Mouse (Mus musculus) R1 (cell line): ENCODE results near the gene Sycn.
"Not testable (repeated sequence)": the region's sequence is repeated elsewhere in the genome, so short reads cannot be mapped to it uniquely, and the experiment has no call there.

Experiments
- DNase-seq: peaks from one replicate; pipeline ENCODE4 v3.0.0-alpha.2; 2018; ENCODE audit warnings: low read depth, low spot score

The Sycn gene

DNA sequence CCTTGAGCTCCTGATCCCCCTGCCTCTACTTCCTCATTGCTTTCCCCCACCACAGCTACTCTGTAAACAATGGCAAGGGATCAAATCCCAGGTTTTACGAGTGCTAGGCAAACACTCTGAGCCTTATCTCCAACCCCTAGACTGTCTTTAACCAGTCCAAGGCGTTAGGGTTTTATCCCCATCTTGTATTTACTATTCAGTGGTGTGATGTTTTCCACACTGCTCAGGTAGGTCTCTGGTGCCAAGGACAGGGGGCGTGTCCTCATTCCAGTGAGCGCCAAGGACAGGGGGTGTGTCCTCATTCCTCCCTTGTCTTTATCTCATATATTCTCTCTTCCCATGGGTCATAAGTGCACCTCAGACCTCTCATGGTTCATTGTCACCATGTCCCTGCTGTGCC lies at the start of gene Sycn:
Gene Sycn (plus strand): TSS at position 360 of the 400 bp plus-strand sequence.
- DNase-seq, result no peak

DNA sequence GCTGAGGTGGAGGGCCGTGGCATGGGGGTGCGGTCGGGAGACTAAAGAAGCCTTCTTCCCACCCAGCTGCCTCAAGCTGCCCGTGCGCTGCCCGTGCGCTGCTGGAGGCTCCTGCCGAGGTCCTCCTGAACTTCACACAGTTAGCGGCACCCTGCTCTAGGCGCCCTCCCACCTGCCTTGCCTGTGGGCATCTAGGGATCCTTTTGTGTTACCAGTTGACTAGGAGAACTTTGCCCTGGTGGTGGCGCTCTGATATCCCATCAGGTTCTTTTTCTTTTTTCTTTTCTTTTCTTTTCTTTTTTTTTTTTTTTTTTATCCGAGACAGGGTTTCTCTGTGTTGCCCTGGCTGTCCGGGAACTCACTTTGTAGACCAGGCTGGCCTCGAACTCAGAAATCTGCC lies 49.8 kb upstream of the Sycn start:
- DNase-seq, result peak; percentile 75

DNA sequence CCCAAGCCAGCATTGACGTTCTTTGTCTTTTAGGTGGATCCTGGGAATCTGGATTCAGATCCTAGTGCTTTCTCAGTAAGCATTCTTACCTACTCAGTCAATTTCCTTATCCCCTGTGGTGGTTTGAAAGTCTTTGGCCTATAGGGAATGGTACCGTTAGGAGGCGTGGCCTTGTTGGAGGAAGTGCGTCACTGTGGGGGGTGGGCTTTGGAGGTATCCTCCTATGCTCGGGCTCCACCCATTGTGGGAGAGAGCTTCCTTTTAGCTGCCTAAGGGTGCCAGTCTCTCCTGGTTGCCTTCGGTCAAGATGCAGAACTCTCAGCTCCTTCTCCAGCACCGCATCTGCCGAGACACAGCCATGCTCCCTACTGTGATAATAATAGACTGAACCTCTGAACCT lies 48.4 kb upstream of the Sycn start:
- DNase-seq, result peak; percentile 97

DNA sequence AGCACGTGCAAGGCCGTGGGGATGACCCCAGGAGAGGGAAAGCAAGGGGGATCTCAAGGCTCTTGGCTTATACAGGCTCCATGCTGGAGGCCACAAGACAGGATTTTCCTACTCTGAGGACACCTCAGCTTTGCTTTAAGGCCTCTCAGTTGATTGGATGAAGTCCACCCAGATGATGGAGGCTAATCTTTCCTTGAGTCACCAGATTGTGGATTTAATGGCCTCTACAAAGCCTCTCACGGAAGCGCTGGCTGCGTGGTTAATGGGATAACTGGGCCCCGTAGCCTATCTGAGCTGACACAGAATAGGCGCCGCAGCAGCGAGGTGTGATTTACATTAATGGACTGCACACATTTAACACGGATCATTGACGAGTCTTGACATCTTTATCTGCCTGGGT lies 45.3 kb upstream of the Sycn start:
- no peak for DNase-seq

DNA sequence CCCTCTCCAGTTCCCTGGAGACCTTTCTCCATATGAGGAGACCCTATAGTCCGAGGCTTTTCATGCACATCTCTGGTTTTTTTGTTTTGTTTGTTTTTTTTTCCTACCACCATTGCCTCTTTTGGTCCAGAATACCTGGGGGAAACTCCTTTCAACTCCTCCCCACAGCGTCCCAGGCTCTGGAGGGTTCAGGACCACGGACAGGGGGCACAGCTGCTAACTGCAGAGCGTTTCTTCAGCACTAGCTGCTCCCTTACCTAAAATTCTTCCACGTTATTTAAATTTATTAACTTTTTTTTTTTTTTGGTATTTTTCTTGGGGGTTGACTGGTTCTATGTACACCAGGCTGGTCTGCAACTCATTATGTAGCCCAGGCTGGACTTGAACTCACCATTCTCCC lies 35.1 kb upstream of the Sycn start:
- DNase-seq, result peak; percentile 50

DNA sequence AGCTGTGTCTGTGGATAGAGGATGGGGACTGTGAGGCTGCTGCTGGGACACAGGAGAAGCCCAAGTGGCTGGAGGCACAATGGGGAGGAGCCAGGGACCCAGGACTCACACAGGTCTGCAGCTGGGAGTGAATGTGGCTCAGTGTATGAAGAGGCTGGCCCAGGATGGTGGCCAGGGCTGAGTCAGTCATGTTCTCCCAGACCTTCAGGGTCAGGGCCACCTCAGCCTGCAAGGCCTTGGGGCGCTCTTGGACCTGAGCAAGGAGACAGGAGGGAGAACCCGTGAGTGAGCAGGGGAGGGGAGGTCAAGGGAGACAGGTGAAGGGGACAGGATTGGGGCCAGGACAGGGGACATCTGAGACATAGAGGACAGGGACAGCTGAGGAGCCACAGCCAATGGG lies 31.6 kb upstream of the Sycn start:
- DNase-seq, result not testable (repeated sequence)

DNA sequence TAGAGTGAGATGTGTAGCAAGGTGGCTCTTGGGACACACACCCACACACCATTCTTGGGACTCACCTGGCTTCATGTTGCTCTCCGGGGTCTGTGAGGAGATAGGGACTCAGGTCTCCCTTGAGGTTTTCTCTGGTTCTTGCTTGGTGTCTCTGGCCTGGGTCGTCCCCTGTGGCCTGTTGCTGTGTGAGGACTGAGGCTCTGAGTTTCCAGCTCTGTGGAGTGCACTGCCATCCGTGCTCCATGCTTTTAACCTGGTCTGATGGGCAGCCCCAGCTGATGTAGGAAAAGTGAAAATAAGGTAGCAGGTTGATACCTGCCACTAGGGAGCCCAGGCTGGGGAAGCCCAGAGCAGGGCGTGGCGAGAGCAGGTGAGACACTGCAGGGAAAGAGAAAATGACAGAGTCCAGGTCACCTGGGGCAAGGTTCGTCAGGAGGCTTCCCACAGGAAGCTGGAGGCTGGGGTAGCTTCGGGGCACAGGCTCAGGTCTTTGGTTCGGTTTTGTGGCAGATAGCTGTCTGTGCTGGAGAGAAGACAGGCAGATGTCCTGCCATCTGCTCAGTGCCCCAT lies 30.2 kb upstream of the Sycn start, which contains the start of gene Ifnl2:
Gene Ifnl2 (minus strand): TSS at position 51 of the 570 bp plus-strand sequence.
- DNase-seq, result not testable (repeated sequence)

DNA sequence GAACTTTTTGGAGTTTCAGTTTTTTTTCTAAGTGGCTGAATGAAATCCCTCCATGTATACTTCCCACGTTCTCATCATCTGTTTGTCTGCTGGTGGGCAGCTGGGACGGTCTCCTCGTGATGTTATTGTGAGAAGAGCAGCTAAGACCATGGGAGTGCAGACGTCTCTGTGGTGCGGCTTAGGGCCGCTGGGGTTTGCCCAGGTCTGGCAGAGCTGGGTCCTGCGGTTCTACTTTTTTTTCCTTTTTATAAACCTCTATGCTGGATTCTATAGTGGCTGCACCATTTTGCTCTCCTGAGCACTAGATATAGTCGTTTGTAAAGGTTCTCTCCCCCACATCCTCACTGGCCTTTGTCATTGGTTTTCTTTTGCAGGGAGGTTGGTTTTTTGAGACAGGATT lies 29.2 kb upstream of the Sycn start:
- no peak for DNase-seq

DNA sequence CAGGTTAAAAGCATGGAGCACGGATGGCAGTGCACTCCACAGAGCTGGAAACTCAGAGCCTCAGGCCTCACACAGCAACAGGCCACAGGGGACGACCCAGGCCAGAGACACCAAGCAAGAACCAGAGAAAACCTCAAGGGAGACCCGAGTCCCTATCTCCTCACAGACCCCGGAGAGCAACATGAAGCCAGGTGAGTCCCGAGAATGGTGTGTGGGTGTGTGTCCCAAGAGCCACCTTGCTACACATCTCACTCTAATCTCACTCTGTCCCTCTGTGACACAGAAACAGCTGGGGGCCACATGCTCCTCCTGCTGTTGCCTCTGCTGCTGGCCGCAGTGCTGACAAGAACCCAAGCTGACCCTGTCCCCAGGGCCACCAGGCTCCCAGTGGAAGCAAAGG lies 18.1 kb upstream of the Sycn start, which contains the start of gene Ifnl3:
Gene Ifnl3 (plus strand): TSS at position 301 of the 400 bp plus-strand sequence.
- not testable (repeated sequence) for DNase-seq

DNA sequence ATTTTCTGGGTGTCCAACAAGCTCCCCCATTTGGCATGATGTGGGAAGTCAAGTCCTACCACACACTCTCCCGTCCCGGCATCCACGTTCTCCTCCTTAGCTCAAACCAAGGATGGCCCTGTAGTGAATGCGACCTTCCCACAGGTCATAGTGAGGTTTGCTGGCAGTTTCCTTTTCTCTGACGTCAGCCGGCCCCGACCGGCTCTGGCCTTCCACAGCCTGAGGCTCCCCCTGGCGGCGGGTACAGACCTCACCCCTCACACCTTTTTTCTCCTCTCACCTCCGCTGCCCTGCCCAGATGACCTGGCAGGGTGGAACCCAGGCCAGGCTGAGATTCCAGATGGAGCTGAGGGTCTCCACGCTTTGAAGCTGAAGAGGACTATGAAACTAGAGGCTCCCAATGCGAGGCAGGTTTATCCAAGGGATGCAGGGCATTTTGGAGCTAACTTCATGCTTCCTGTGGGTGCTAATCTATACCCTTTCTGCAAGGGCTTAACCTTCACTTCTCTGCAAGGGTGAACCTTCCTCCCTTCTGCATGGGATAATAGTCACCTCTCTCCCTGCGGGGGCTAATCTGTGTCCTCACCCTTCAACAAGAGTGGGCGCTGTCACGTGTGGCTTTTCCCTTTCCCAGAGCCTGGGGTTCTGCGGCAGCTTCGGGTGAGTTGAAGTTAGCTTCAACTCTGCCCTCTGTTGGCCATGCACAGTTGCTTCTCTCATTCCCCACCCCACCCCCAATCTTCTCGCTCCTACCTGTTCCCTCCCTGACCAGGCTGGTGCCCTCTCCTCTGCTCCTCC lies 12.6 kb upstream of the Sycn start:
- DNase-seq, result peak; percentile 92

DNA sequence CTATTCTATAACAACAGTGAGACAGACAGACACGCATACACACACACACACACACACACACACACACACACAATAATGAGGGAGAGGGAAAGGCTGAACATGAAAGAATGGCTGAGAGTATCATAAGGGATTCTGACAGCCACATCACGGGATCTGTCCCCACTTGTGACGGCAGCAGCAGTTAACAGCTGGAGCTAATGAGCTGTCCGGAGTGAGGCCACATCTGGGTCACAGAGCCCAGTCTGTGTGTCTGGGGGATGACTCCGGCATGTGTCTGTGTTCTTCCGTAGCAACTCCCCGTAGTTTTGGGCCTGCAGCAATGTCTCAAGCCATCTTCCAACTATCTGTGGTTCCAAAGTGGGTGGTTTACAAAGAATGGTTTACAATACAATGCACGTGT lies 8.7 kb upstream of the Sycn start:
- no peak for DNase-seq

DNA sequence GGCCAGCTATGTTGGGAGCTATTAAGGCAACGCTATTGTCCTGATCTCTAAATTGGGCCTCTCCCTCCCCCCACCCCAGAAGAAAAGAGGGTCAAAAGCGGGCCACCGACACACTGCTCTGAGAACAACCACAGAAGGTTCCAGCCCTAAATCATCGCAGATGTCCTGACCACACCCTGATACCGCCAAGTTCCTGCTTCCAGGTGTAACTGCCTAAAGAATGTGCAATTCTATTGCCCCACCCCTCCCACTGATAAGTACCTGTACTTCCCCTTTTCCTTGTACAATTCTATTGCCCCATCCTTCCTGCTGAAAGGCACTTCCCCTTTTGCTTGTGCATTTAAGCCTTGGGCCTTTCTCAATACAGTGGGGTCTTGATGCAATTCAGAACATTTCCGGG lies 1.8 kb upstream of the Sycn start:
- DNase-seq, result not testable (repeated sequence)

DNA sequence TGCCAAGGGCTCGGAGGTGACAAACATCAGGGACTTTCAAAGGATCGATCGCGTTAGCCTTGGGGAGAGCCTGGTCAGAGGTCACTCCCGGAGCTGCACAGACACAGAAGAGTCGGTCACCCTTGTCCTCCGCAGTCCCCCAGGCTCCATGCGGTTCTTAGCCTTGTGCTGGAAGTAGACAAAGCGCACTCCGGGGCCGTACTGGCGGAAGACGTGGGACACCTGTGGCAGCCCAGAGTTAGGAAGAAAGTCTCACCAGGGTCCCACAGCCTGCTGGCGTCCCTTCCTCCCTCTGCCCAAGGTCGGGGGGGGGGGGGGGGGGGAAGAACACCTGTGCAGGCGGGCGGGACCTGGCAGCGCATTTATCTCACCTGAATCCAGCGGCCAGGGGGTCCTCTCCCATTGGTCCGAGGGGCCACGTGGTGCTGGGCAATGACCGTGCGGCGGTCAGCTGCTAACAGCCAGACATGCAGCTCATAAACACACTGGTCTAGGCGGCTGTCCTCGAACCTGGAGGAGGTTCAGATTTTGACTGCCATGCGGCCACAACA lies 3.4 kb downstream of the Sycn start:
- DNase-seq, result no peak

DNA sequence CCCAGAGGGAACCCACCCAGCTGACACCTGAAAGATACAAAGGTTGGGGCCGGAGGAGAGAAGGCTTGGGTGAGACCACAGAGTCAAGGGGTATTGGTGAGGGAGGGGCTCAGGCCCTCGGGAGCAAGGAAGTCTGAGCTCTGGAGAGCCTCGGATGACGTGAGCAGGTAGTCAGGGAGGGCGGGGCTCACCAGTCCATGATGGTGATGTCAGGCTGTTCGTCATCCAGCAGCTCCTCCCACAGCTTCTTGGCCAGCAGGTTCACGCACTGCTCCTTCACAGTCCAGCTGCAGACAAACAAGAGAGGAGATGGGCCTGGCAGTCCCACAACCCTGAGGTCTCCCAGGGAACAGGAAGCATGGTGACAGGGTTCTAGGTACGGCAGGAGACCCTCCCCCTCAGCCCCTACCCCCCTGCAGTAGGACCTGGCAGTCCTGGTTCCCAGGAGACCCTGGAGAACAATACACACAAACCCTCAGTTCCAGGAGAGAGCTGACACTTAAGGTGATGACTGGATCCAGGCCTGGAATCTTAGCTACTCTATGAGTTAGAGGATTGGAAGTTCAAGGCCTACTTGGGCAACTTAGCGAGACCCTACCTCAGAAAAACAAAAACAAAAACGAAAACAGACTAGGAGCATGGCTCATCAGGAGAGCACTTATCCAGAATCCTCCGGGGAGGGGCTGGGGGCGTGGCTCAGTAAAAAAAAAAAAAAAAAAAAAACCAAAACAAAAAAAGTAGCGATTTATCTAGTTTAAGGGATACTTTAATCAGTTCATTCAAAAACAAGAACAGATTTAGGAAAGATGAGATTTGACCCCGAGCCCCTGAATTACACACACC lies 4.6 kb downstream of the Sycn start:
- peak; percentile 71 for DNase-seq

DNA sequence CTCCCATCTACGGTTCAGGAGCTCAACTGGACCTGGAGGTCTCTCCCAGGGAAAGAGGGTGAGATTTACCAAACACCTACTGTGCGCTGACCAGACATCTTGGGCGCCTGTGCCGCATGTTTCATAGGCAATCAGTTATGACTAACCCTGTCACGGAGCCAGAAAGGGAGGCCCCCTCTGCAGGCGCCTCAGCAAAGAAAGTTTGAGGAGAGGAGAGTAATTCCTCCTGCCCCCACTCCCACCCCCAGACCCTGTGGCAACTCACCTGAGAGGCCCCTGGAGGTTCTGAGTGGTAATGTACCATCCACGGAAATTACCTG lies 5.2 kb downstream of the Sycn start:
- DNase-seq, result no peak

DNA sequence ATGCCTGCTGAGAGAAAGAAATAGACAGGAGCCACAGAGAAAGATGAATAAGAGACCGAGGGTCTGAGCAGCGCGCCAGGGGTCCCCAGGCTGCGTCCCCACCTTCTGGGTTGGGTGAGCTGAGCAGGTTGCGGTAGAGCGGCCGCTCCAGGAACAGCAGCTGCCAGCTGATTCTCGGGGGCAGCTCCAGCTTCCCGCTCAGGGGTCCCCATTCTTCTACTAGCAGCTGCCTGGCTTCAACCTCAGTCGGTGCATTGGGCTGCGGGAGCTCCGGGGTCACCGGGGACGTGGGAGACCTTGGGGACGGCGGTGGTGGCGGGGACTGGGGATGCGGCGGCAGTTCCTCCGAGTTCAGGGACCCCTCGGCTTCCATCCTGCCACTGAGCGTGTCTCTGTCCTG lies 6.0 kb downstream of the Sycn start:
- no peak for DNase-seq

DNA sequence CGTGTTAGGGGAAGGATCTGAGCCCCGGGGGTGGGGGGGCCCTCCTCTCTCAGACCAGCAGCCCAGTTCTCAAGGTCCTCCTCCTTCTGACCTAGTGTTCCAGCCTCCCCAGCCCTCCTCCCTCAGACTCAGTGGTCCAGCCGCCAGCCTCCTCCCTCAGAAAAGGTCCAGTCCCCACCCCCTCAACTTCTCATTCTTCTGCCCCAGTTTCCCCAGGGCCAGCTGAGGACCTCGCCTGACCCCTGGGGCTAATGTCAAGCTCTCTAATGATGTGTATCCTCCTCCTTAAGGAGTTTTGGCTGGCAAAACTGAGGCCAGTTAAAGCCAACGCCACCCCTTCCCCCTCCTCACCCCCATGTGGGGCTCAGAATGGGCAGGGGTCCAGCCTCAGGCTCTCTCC lies 6.5 kb downstream of the Sycn start, which contains the start of gene Nccrp1:
Gene Nccrp1 (minus strand): TSS at position 101 of the 400 bp plus-strand sequence.
- no peak for DNase-seq

DNA sequence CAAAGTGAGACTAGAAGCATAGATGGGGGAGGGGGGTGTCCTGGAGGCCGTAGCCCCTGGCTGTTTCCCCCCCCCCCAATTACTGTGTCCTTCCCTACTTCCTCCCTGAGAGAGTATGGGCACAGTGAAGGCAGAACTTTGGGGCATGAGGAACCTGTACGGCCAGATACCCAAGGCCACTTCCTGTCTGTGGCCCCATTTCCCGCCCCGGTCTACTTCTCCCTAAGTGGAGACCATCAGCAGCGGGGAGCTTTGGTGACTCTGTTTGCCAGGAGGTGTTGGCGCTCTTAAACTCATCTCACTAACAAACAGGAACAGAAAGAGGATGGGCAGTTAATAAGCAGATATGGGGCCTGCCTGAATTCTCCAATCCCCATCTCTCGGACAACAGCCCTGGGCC lies 6.9 kb downstream of the Sycn start:
- DNase-seq, result no peak

DNA sequence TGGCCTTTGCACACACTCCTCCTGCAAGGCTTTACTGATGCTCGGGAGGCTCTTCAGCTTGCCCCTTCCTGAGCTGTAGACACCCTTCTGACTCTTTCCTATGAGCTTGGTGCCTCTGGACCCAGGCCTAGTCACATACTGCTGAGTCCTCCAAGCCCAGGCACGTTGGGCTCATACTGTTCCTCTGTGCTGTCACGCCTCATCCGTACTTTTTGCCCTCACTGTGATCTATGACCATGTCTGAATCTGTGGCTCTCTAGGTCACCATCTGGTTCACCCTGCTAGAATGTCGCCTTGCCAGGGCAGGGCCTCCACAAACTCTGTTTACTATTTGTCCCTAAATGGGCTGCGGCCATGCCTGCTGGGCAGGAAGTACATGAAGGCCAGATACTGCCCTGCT lies 12.4 kb downstream of the Sycn start:
- DNase-seq, result no peak

DNA sequence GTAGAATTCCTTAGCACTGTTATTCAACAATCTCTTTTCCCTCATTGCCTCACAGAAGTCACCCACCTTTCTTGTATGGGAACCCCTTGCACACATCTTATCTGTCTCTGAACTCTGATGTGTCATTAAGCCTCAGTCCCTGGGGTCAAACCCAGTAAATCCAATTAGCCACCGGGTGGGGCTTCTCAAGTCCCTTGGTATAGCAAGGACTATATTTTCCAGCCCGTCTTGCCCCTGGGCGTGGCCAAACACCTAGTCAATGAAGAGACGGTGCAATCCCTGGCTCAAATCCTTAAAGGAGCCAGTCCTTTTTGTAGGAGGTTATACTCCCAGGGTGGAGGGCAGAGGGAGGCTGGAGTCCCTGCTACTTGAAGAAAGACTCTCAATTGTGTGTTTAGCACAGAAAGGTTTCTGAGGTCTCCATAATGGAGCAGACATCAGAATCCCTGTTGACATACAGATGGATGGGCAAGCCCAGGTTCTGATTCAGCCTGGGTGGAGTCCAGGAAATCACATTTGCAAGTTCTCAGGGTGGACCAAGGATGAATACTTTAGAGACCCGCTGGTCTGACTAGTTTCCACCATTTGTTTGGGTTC lies 15.4 kb downstream of the Sycn start:
- no peak for DNase-seq

DNA sequence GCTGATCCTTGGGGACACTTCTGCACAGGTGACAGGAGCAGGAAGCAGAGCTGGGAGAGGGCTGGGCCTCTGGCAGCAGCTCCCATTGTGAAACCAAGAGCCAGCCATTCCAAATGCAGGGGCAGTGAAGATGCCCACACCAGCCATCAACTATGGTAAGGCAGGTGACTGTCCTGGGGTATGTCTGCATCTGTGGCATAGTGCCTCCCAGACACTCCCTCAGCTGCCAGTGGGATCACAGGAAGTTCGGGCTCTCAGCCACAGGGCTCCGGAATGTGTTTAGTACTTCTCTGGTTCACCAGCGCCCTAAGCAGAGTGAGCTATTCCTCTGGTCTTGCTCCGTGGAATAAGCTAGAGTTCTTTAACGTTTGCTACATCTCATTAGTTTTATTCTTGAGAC lies 16.4 kb downstream of the Sycn start:
- no peak for DNase-seq

DNA sequence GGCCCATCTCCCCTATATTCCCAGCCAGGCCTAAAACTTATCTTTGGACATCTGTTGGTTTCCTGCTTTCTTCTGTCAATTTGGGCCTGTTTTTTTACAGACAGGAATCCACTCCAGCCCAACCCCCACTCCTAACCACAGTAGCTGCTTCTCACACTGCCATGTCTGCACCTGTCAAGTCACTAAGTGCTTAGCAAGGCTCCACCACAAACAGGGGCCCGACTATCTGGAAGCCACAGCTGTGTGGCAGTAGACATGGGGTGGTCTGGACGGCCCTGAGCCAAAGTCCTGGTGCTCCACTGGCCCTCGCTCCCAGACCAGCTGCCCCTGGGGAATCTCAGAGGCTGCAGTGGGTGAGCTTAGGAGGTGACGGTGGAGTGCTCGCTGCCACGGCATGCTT lies 17.0 kb downstream of the Sycn start:
- no peak for DNase-seq
